Mouse (Mus musculus) MEL (cell line): Measurements from ENCODE around the gene Tbc1d5. TPM values are rescaled to one million over a fixed set of nuclear protein-coding genes. Genes with fewer than 3 reads are reported as not detected.

Source experiments
- DNase-seq: peaks from one replicate; pipeline ENCODE4 v3.0.0; 2011; ENCODE audit warnings: low read depth, low spot score
- H3K27ac ChIP-seq: 2 replicates; pipeline ENCODE4 v1.5.1; 2012; ENCODE audit warnings: low read depth, mild to moderate bottlenecking, control low read depth, low read length, moderate library complexity; ENCODE audit not compliant: control insufficient read depth
- H3K27me3 ChIP-seq, 2 experiments: fragments of 150-350 bp in 1 of 2; sonication (generic) in 1 of 2; 2 replicates each; pipeline ENCODE4 v1.6.1; 2012; ENCODE audit warnings: low read length in 2 of 2, mild to moderate bottlenecking in 2 of 2, improper control_type of control experiment in 1 of 2, moderate library complexity in 1 of 2; ENCODE audit not compliant: insufficient read depth in 2 of 2, control insufficient read depth in 1 of 2
- H3K36me3 ChIP-seq, 2 experiments: 2 replicates each; pipeline ENCODE4 v1.6.1; 2012 to 2014; ENCODE audit warnings: low read length in 2 of 2, improper control_type of control experiment in 1 of 2, inconsistent platforms in 1 of 2, mild to moderate bottlenecking in 1 of 2; ENCODE audit not compliant: insufficient read depth in 2 of 2, control insufficient read depth in 1 of 2
- H3K4me1 ChIP-seq, 2 experiments: fragments of 150-350 bp in 1 of 2; sonication (generic) in 1 of 2; 2 replicates each; pipeline ENCODE4 v1.6.1; 2012; ENCODE audit warnings: low read length in 2 of 2, improper control_type of control experiment in 1 of 2, mild to moderate bottlenecking in 1 of 2; ENCODE audit not compliant: insufficient read depth in 2 of 2, control insufficient read depth in 1 of 2
- H3K4me3 ChIP-seq, 2 experiments: fragments of 150-350 bp in 1 of 2; sonication (generic) in 1 of 2; 2 replicates each; pipeline ENCODE4 v1.5.1; 2012; ENCODE audit warnings: low read depth in 2 of 2, low read length in 2 of 2, mild to moderate bottlenecking in 2 of 2, moderate library complexity in 2 of 2, control low read depth in 1 of 2, improper control_type of control experiment in 1 of 2; ENCODE audit not compliant: control insufficient read depth in 1 of 2, insufficient read depth in 1 of 2
- H3K79me2 ChIP-seq: 2 replicates; pipeline ENCODE4 v1.6.1; 2012; ENCODE audit warnings: mild to moderate bottlenecking, low read length, moderate library complexity; ENCODE audit not compliant: control insufficient read depth, poor library complexity, insufficient read depth
- H3K9ac ChIP-seq: 2 replicates; pipeline ENCODE4 v1.6.1; 2012; ENCODE audit warnings: low read depth, mild to moderate bottlenecking, control low read depth, low read length, moderate library complexity; ENCODE audit not compliant: control insufficient read depth, poor library complexity, severe bottlenecking
- H3K9me3 ChIP-seq: fragments of 150-350 bp; sonication (generic); replicated peaks from 2 replicates; pipeline ENCODE4 v1.6.1; 2012; ENCODE audit warnings: mild to moderate bottlenecking, low read length, improper control_type of control experiment, moderate library complexity; ENCODE audit not compliant: insufficient read depth
- BHLHE40 ChIP-seq: IDR thresholded peaks from 2 replicates; pipeline ENCODE4 v1.6.1; 2012; ENCODE audit warnings: low read depth, mild to moderate bottlenecking, inconsistent platforms, low read length, improper control_type of control experiment, borderline replicate concordance
- CHD1 ChIP-seq: IDR thresholded peaks from 2 replicates; pipeline ENCODE4 v1.6.1; 2012; ENCODE audit warnings: low read depth, mild to moderate bottlenecking, inconsistent platforms, low read length, improper control_type of control experiment
- CTCF ChIP-seq, 3 experiments: IDR thresholded peaks in 2 of 3; conservative IDR thresholded peaks in 1 of 3; 2 replicates each; pipeline ENCODE4 v1.5.1; 2011 to 2012; ENCODE audit warnings: low read length in 3 of 3, low read depth in 2 of 3, mild to moderate bottlenecking in 2 of 3, improper control_type of control experiment in 1 of 3, inconsistent platforms in 1 of 3, mixed read lengths in 1 of 3, moderate library complexity in 1 of 3; ENCODE audit not compliant: control insufficient read depth in 1 of 3, insufficient read depth in 1 of 3, poor library complexity in 1 of 3, severe bottlenecking in 1 of 3
- E2F4 ChIP-seq: IDR thresholded peaks from 2 replicates; pipeline ENCODE4 v1.6.1; 2011; ENCODE audit warnings: low read depth, low read length, improper control_type of control experiment, borderline replicate concordance
- ELF1 ChIP-seq: IDR thresholded peaks from 2 replicates; pipeline ENCODE4 v1.6.1; 2014; ENCODE audit warnings: low read depth, mild to moderate bottlenecking, inconsistent platforms, low read length, improper control_type of control experiment, moderate library complexity
- EP300 ChIP-seq, 2 experiments: IDR thresholded peaks; 2 replicates each; pipeline ENCODE4 v1.6.1; 2011; ENCODE audit warnings: improper control_type of control experiment in 2 of 2, low read length in 2 of 2, low read depth in 1 of 2, mild to moderate bottlenecking in 1 of 2
- ETS1 ChIP-seq: IDR thresholded peaks from 2 replicates; pipeline ENCODE4 v1.6.1; 2012; ENCODE audit warnings: low read depth, mild to moderate bottlenecking, inconsistent platforms, low read length, improper control_type of control experiment, moderate library complexity
- GABPA ChIP-seq: IDR thresholded peaks from 2 replicates; pipeline ENCODE4 v1.6.1; 2012; ENCODE audit warnings: low read depth, mild to moderate bottlenecking, inconsistent platforms, low read length, improper control_type of control experiment, moderate library complexity
- GATA1 ChIP-seq: IDR thresholded peaks from 2 replicates; pipeline ENCODE4 v1.6.1; 2011; ENCODE audit warnings: low read depth, low read length, improper control_type of control experiment
- HCFC1 ChIP-seq: IDR thresholded peaks from 2 replicates; pipeline ENCODE4 v1.6.1; 2012; ENCODE audit warnings: low read depth, mild to moderate bottlenecking, inconsistent platforms, low read length, improper control_type of control experiment, moderate library complexity
- JUND ChIP-seq: IDR thresholded peaks from 2 replicates; pipeline ENCODE4 v1.6.1; 2011; ENCODE audit warnings: low read depth, mild to moderate bottlenecking, improper control_type of control experiment, low read length
- MAFK ChIP-seq: IDR thresholded peaks from 2 replicates; pipeline ENCODE4 v1.6.1; 2011; ENCODE audit warnings: low read depth, mild to moderate bottlenecking, low read length, improper control_type of control experiment, borderline replicate concordance
- MAX ChIP-seq: IDR thresholded peaks from 2 replicates; pipeline ENCODE4 v1.6.1; 2011; ENCODE audit warnings: low read length, improper control_type of control experiment
- MAZ ChIP-seq: IDR thresholded peaks from 2 replicates; pipeline ENCODE4 v1.6.1; 2012; ENCODE audit warnings: low read depth, mild to moderate bottlenecking, inconsistent platforms, low read length, improper control_type of control experiment
- MEF2A ChIP-seq: IDR thresholded peaks from 2 replicates; pipeline ENCODE4 v1.6.1; 2014; ENCODE audit warnings: low read depth, mild to moderate bottlenecking, inconsistent platforms, low read length, improper control_type of control experiment; ENCODE audit not compliant: poor library complexity, insufficient replicate concordance, severe bottlenecking; ENCODE audit errors: extremely low read depth
- MXI1 ChIP-seq: IDR thresholded peaks from 2 replicates; pipeline ENCODE4 v1.6.1; 2011; ENCODE audit warnings: mild to moderate bottlenecking, low read depth, low read length, improper control_type of control experiment
- MYC ChIP-seq: IDR thresholded peaks from 2 replicates; pipeline ENCODE4 v1.6.1; 2011; ENCODE audit warnings: low read depth, mild to moderate bottlenecking, low read length, improper control_type of control experiment, moderate library complexity
- NELFE ChIP-seq: IDR thresholded peaks from 2 replicates; pipeline ENCODE4 v1.6.1; 2011; ENCODE audit warnings: low read depth, low read length, improper control_type of control experiment
- NRF1 ChIP-seq: IDR thresholded peaks from 2 replicates; pipeline ENCODE4 v1.6.1; 2014; ENCODE audit warnings: low read depth, mild to moderate bottlenecking, inconsistent platforms, low read length, improper control_type of control experiment, moderate library complexity; ENCODE audit not compliant: poor library complexity, insufficient read depth, severe bottlenecking
- POLR2A ChIP-seq, 2 experiments: IDR thresholded peaks; 2 replicates each; pipeline ENCODE4 v1.6.1; 2011 to 2012; ENCODE audit warnings: low read length in 2 of 2, mild to moderate bottlenecking in 2 of 2, control low read depth in 1 of 2, improper control_type of control experiment in 1 of 2, low read depth in 1 of 2, moderate library complexity in 1 of 2; ENCODE audit not compliant: control insufficient read depth in 1 of 2, insufficient read depth in 1 of 2, poor library complexity in 1 of 2
- RAD21 ChIP-seq: IDR thresholded peaks from 2 replicates; pipeline ENCODE4 v1.6.1; 2011; ENCODE audit warnings: mild to moderate bottlenecking, low read depth, low read length, improper control_type of control experiment
- RCOR1 ChIP-seq: IDR thresholded peaks from 2 replicates; pipeline ENCODE4 v1.6.1; 2012; ENCODE audit warnings: low read depth, mild to moderate bottlenecking, inconsistent platforms, low read length, improper control_type of control experiment
- TAL1 ChIP-seq: IDR thresholded peaks from 2 replicates; pipeline ENCODE4 v1.6.1; 2012; ENCODE audit warnings: mild to moderate bottlenecking, inconsistent platforms, low read length, moderate library complexity, mixed read lengths
- TBP ChIP-seq: IDR thresholded peaks from 2 replicates; pipeline ENCODE4 v1.8.0; 2011; ENCODE audit warnings: low read depth, low read length, improper control_type of control experiment
- TCF12 ChIP-seq: IDR thresholded peaks from 2 replicates; pipeline ENCODE4 v1.6.1; 2014; ENCODE audit warnings: low read depth, mild to moderate bottlenecking, inconsistent platforms, low read length, improper control_type of control experiment, moderate library complexity
- UBTF ChIP-seq: IDR thresholded peaks from 2 replicates; pipeline ENCODE4 v1.6.1; 2012; ENCODE audit warnings: low read depth, mild to moderate bottlenecking, inconsistent platforms, low read length, improper control_type of control experiment, moderate library complexity, borderline replicate concordance; ENCODE audit not compliant: insufficient read depth
- USF1 ChIP-seq: IDR thresholded peaks from 2 replicates; pipeline ENCODE4 v1.6.1; 2014; ENCODE audit warnings: low read depth, mild to moderate bottlenecking, inconsistent platforms, low read length, improper control_type of control experiment, moderate library complexity
- ZC3H11A ChIP-seq: IDR thresholded peaks from 2 replicates; pipeline ENCODE4 v1.6.1; 2012; ENCODE audit warnings: low read depth, mild to moderate bottlenecking, inconsistent platforms, low read length, improper control_type of control experiment
- ZKSCAN1 ChIP-seq: IDR thresholded peaks from 2 replicates; pipeline ENCODE4 v1.6.1; 2012; ENCODE audit warnings: low read depth, mild to moderate bottlenecking, inconsistent platforms, low read length, improper control_type of control experiment, moderate library complexity
- ZMIZ1 ChIP-seq: IDR thresholded peaks from 2 replicates; pipeline ENCODE4 v1.6.1; 2012; ENCODE audit warnings: low read depth, mild to moderate bottlenecking, inconsistent platforms, low read length, improper control_type of control experiment, moderate library complexity
- ZNF384 ChIP-seq: IDR thresholded peaks from 2 replicates; pipeline ENCODE4 v1.6.1; 2012; ENCODE audit warnings: low read depth, mild to moderate bottlenecking, inconsistent platforms, low read length, improper control_type of control experiment
- polyA plus RNA-seq, 2 experiments: library from polyadenylated mRNA; stranded (reverse) in 1 of 2; unstranded in 1 of 2; fragments of >175 nt in 1 of 2; fragments of >200 nt in 1 of 2; gene quantifications; 2 replicates each; pipeline versions ENCODE4 v1.2.1 to v1.2.4; 2012; ENCODE audit warnings: low replicate concordance in 2 of 2, low read depth in 1 of 2; ENCODE audit not compliant: insufficient read length in 2 of 2, insufficient read depth in 1 of 2, missing spikeins in 1 of 2
- total RNA-seq: library from RNA; depleted of rRNA; stranded (reverse); fragments of 300-350 nt; gene quantifications from 2 replicates; pipeline ENCODE4 v1.2.3, GENCODE M21; 2012

Tbc1d5 gene
- total and polyA plus RNA-seq, 3 experiments = 5.4 to 116 (median 8.2) TPM

DNA sequence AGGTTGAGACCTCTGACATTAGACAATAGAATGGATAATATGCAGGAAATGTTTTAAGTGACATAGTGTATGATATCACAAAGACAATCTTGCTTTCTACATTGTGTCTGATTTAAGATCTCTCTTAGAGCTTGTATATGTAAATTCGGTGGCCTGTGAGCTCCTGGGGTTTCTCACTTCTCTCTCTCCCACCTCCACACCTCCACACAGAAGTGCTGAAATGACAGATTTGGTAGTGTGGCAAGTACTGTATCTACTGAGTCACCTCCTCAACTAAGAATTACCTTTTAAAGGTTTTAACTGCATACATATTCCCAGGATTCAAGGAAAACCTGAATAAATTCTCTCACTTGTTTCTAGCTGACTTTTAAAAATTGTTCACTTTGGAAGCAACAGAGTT is 180.9 kb downstream of the Tbc1d5 start:
- Histone ChIP-seq H3K79me2 (no peaks in the 10 kb centered on the region), H3K27ac (no peak overlapping the region), H3K36me3 (peaks cover 0 to 17% of the 10 kb centered on the region in 2 experiments; a peak in 2 of 4 replicates), H3K4me3 (no peak overlapping the region), H3K9ac (no peak overlapping the region), H3K27me3 (no peaks in the 10 kb centered on the region), H3K4me1 (peaks cover 5 to 8% of the 10 kb centered on the region in 2 experiments), H3K9me3 (no peaks in the 10 kb centered on the region)
- TF ChIP-seq UBTF = no peak
- no peak for TF ChIP-seq ZC3H11A
- TF ChIP-seq ZKSCAN1 = no peak
- no peak for TF ChIP-seq ELF1
- TF ChIP-seq RCOR1 = no peak
- no peak for TF ChIP-seq MAZ
- no peak for TF ChIP-seq HCFC1
- TF ChIP-seq MEF2A = no peak
- no peak for TF ChIP-seq GABPA
- no peak for TF ChIP-seq MYC
- no peak for TF ChIP-seq MAFK
- no peak for TF ChIP-seq MAX
- TF ChIP-seq ZMIZ1 = no peak
- no peak for TF ChIP-seq CTCF (IDR thresholded peaks at IDR 0.05 in 2 of 3, conservative IDR thresholded peaks at IDR 0.05 in 1 of 3; ENCODE audit: control insufficient read depth in 1 of 3, insufficient read depth in 1 of 3, low read depth in 2 of 3, low read length in 3 of 3, poor library complexity in 1 of 3, severe bottlenecking in 1 of 3)
- no peak for TF ChIP-seq ETS1
- no peak for TF ChIP-seq TCF12
- TF ChIP-seq CHD1 = no peak
- TF ChIP-seq E2F4 = no peak
- TF ChIP-seq MXI1 = no peak
- no peak for DNase-seq

DNA sequence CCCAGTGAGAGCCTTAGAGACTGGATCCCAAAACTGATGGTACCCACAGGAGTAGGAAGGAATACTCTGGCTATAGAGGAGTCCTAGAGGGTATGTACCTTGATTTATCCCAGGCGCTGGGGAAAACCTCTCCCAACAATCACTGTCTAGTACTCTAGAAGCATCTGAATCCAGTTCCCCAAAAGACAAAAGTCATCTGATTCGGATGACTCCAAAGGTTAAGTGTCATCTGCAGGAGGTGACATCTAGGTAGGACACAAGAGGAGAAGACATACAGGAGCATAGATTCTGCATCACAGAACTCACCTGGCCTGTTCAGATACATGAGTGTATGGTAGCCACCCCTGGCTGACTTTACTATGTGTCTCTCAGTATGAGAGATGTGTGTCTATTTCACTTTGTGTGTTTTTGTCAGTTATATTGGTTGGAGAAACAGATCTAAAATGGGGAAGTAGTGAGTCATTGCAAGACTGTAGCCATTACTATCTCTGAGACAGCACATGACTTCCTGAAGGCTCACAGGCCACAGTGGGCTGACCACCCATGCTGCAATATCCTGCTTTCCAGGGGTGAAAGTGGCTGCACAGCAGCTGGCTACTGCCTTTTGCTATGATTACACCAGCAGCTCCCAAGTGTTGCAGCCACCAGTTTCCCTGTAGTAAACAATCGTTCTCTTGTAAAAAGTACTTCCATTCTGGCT is 185.7 kb downstream of the Tbc1d5 start:
- Histone ChIP-seq H3K4me1 (peaks cover 5 to 8% of the 10 kb centered on the region in 2 experiments), H3K4me3 (peak overlapping the region in 1 of 2 experiments; percentile 3; a peak in 1 of 4 replicates), H3K27ac (peak overlapping the region; percentile 95), H3K9me3 (no peaks in the 10 kb centered on the region), H3K79me2 (no peaks in the 10 kb centered on the region), H3K36me3 (peaks cover 0 to 32% of the 10 kb centered on the region in 2 experiments; a peak in 2 of 4 replicates), H3K27me3 (no peaks in the 10 kb centered on the region), H3K9ac (peak overlapping the region; percentile 52)
- peak; percentile 90 for DNase-seq
- TF ChIP-seq GABPA (no peak), BHLHE40 (peak; percentile 90), ZNF384 (no peak), MYC (peak; percentile 62; the same call in 1 of the 2 replicates), EP300 (IDR thresholded peaks at IDR 0.05; ENCODE audit: low read depth in 1 of 2, low read length in 2 of 2) (peak; percentile 92 to 95), NRF1 (no peak), JUND (peak; percentile 88; the same call in 1 of the 2 replicates), RAD21 (no peak), USF1 (peak; percentile 82), ETS1 (peak; percentile 83), TBP (0 out of 2 replicates have a peak, but pooled peaks have one; percentile 44), ZKSCAN1 (no peak), NELFE (no peak), TCF12 (peak; percentile 71), POLR2A (IDR thresholded peaks at IDR 0.05; ENCODE audit: control insufficient read depth in 1 of 2, insufficient read depth in 1 of 2, low read depth in 1 of 2, low read length in 2 of 2, poor library complexity in 1 of 2) (peak in 1 of 2 experiments; percentile 34; a peak in 1 of 4 replicates), GATA1 (peak; percentile 74), TAL1 (peak; percentile 92), RCOR1 (no peak; the same call in 1 of the 2 replicates)
